Mouse (Mus musculus) intestine, embryonic 16.5 days (tissue): ENCODE data around the gene Tln2. TPM values are rescaled to one million over a fixed set of nuclear protein-coding genes. Genes with fewer than 3 reads are reported as not detected.

Experiments
- ATAC-seq: fragments of 200-750 bp; cut with Nextera tagmentation; 2 replicates; pipeline ENCODE4 v1.8.0; 2017; ENCODE audit warnings: moderate TSS enrichment, moderate library complexity
- H3K27ac ChIP-seq: fragments of 300-500 bp; sonication (generic); 2 replicates; pipeline ENCODE4 v1.5.1; 2014; ENCODE audit warnings: mild to moderate bottlenecking, low read length
- H3K27me3 ChIP-seq: fragments of 300-500 bp; sonication (generic); replicated peaks from 2 replicates; pipeline ENCODE4 v1.6.1; 2014; ENCODE audit warnings: low read length, control low read depth, mixed read lengths; ENCODE audit not compliant: control insufficient read depth, insufficient read depth
- H3K36me3 ChIP-seq: fragments of 300-500 bp; sonication (generic); 2 replicates; pipeline ENCODE4 v1.6.1; 2014; ENCODE audit warnings: low read length, control low read depth; ENCODE audit not compliant: control insufficient read depth, insufficient read depth
- H3K4me1 ChIP-seq: fragments of 300-500 bp; sonication (generic); 2 replicates; pipeline ENCODE4 v1.6.1; 2014; ENCODE audit warnings: low read length, control low read depth, mixed read lengths; ENCODE audit not compliant: control insufficient read depth, insufficient read depth
- H3K4me2 ChIP-seq: fragments of 300-500 bp; sonication (generic); 2 replicates; pipeline ENCODE4 v1.6.1; 2014; ENCODE audit warnings: low read depth, low read length, control low read depth
- H3K4me3 ChIP-seq: fragments of 300-500 bp; sonication (generic); 2 replicates; pipeline ENCODE4 v1.5.1; 2014; ENCODE audit warnings: mild to moderate bottlenecking, low read length
- H3K9ac ChIP-seq: fragments of 300-500 bp; sonication (generic); 2 replicates; pipeline ENCODE4 v1.6.1; 2014; ENCODE audit warnings: low read depth, low read length
- H3K9me3 ChIP-seq: fragments of 300-500 bp; sonication (generic); 2 replicates; pipeline ENCODE4 v1.6.1; 2016; ENCODE audit warnings: low read length, control low read depth; ENCODE audit not compliant: control insufficient read depth
- WGBS: fragments of 180-500 bp; shearing (Covaris S2); extraction: QIAGEN DNeasy Blood & Tissue Kit; methylation state at CpG from one replicate; pipeline ENCODE4 v1.1.7; 2014; 5-methylcytosine and 5-hydroxymethylcytosine counted together
- polyA plus RNA-seq: library from polyadenylated mRNA; unstranded; fragments of >200 nt; fragmentation: Nextera tagmentation; extraction: Ambion mirVana; gene quantifications from 2 replicates; pipeline ENCODE4 v1.2.1, GENCODE M21; 2015

The Tln2 gene
- polyA plus RNA-seq, 1 experiment from 2014 or later, result 19.8 TPM

GRCm38 (mm10) chr9:67361511-67361910 is 198.0 kb downstream of the Tln2 start:
- Histone ChIP-seq H3K36me3 (0 out of 2 replicates have a peak, but pooled peaks cover 4% of the 10 kb centered on the region), H3K4me1 (no peaks in the 10 kb centered on the region), H3K4me3 (no peak overlapping the region), H3K9ac (no peak overlapping the region), H3K27ac (no peak overlapping the region), H3K9me3 (no peaks in the 10 kb centered on the region), H3K4me2 (no peak overlapping the region), H3K27me3 (no peaks in the 10 kb centered on the region)
- ATAC-seq, result no peak
- 80% methylated on average over 5 of the region's 5 CpGs for WGBS

GRCm38 (mm10) chr9:67354356-67354755 is 205.1 kb downstream of the Tln2 start:
- H3K27me3 ChIP-seq, result no peaks in the 10 kb centered on the region
- no peaks in the 10 kb centered on the region for H3K4me1 ChIP-seq
- no peak overlapping the region for H3K4me3 ChIP-seq
- no peaks in the 10 kb centered on the region for H3K36me3 ChIP-seq
- H3K4me2 ChIP-seq, result no peak overlapping the region
- no peak overlapping the region for H3K27ac ChIP-seq
- WGBS, result 87% methylated on average over 14 of the region's 14 CpGs
- no peaks in the 10 kb centered on the region for H3K9me3 ChIP-seq
- H3K9ac ChIP-seq, result no peak overlapping the region
- ATAC-seq, result no peak

GRCm38 (mm10) chr9:67353365-67353764 is 206.1 kb downstream of the Tln2 start:
- ATAC-seq, result no peak
- Histone ChIP-seq H3K9ac (no peak overlapping the region), H3K4me1 (no peaks in the 10 kb centered on the region), H3K27ac (no peak overlapping the region), H3K4me2 (no peak overlapping the region), H3K9me3 (no peaks in the 10 kb centered on the region), H3K36me3 (no peaks in the 10 kb centered on the region), H3K4me3 (no peak overlapping the region), H3K27me3 (no peaks in the 10 kb centered on the region)
- 62% methylated on average over 7 of the region's 7 CpGs for WGBS

- no peak for ATAC-seq
- H3K4me1 ChIP-seq, result no peaks in the 10 kb centered on the region
- no peak overlapping the region for H3K9ac ChIP-seq
- H3K27ac ChIP-seq, result no peak overlapping the region
- H3K4me2 ChIP-seq, result no peak overlapping the region
- H3K27me3 ChIP-seq, result no peaks in the 10 kb centered on the region
- H3K9me3 ChIP-seq, result no peaks in the 10 kb centered on the region
- H3K36me3 ChIP-seq, result no peaks in the 10 kb centered on the region
- H3K4me3 ChIP-seq, result no peak overlapping the region
- 80% methylated on average over 7 of the region's 7 CpGs for WGBS
Measured at GRCm38 (mm10) chr9:67348983-67349382, 210.5 kb downstream of the Tln2 start.

- Histone ChIP-seq H3K36me3 (no peaks in the 10 kb centered on the region), H3K9me3 (no peaks in the 10 kb centered on the region), H3K4me3 (no peak overlapping the region), H3K27ac (no peak overlapping the region), H3K4me2 (no peak overlapping the region), H3K9ac (no peak overlapping the region), H3K27me3 (no peaks in the 10 kb centered on the region), H3K4me1 (no peaks in the 10 kb centered on the region)
- no peak for ATAC-seq
- WGBS, result 93% methylated on average over 5 of the region's 5 CpGs
Measured at GRCm38 (mm10) chr9:67347184-67347583, 212.3 kb downstream of the Tln2 start.

- Histone ChIP-seq H3K4me2 (no peak overlapping the region), H3K27ac (no peak overlapping the region), H3K9me3 (no peaks in the 10 kb centered on the region), H3K36me3 (no peaks in the 10 kb centered on the region), H3K4me3 (no peak overlapping the region), H3K27me3 (no peaks in the 10 kb centered on the region), H3K4me1 (no peaks in the 10 kb centered on the region), H3K9ac (no peak overlapping the region)
- ATAC-seq, result no peak
- WGBS, result 86% methylated on average over 3 of the region's 3 CpGs
Measured at GRCm38 (mm10) chr9:67331281-67331680, 228.2 kb downstream of the Tln2 start.

GRCm38 (mm10) chr9:67328451-67328850 is 231.1 kb downstream of the Tln2 start:
- Histone ChIP-seq H3K9ac (no peak overlapping the region), H3K27me3 (no peaks in the 10 kb centered on the region), H3K4me2 (no peak overlapping the region), H3K4me3 (no peak overlapping the region), H3K36me3 (no peaks in the 10 kb centered on the region), H3K27ac (no peak overlapping the region), H3K4me1 (no peaks in the 10 kb centered on the region), H3K9me3 (no peaks in the 10 kb centered on the region)
- ATAC-seq, result no peak
- WGBS, result 76% methylated on average over 3 of the region's 3 CpGs

GRCm38 (mm10) chr9:67321886-67322285 is 237.6 kb downstream of the Tln2 start:
- Histone ChIP-seq H3K4me2 (no peak overlapping the region), H3K27me3 (no peaks in the 10 kb centered on the region), H3K27ac (no peak overlapping the region), H3K4me3 (no peak overlapping the region), H3K9ac (no peak overlapping the region), H3K4me1 (no peaks in the 10 kb centered on the region), H3K36me3 (no peaks in the 10 kb centered on the region), H3K9me3 (no peaks in the 10 kb centered on the region)
- 86% methylated on average over 6 of the region's 6 CpGs for WGBS
- ATAC-seq, result no peak

- Histone ChIP-seq H3K9me3 (no peaks in the 10 kb centered on the region), H3K36me3 (no peaks in the 10 kb centered on the region), H3K27ac (no peak overlapping the region), H3K4me2 (no peak overlapping the region), H3K4me3 (no peak overlapping the region), H3K27me3 (no peaks in the 10 kb centered on the region), H3K4me1 (no peaks in the 10 kb centered on the region), H3K9ac (no peak overlapping the region)
- ATAC-seq, result no peak
- WGBS, result 8% methylated on average over 3 of the region's 3 CpGs
Measured at GRCm38 (mm10) chr9:67315356-67315755, 244.1 kb downstream of the Tln2 start.

- no peak overlapping the region for H3K4me2 ChIP-seq
- H3K9me3 ChIP-seq, result no peaks in the 10 kb centered on the region
- no peaks in the 10 kb centered on the region for H3K4me1 ChIP-seq
- no peak overlapping the region for H3K27ac ChIP-seq
- H3K27me3 ChIP-seq, result no peaks in the 10 kb centered on the region
- whole genome bisulfite sequencing, result 86% methylated on average over 6 of the region's 6 CpGs
- no peak overlapping the region for H3K9ac ChIP-seq
- ATAC-seq, result no peak
- H3K4me3 ChIP-seq, result no peak overlapping the region
- no peaks in the 10 kb centered on the region for H3K36me3 ChIP-seq
Measured at GRCm38 (mm10) chr9:67304992-67305391, 254.5 kb downstream of the Tln2 start.
